8 mouse cellular contexts compared by ENCODE assay signal in the genomic region with DNA sequence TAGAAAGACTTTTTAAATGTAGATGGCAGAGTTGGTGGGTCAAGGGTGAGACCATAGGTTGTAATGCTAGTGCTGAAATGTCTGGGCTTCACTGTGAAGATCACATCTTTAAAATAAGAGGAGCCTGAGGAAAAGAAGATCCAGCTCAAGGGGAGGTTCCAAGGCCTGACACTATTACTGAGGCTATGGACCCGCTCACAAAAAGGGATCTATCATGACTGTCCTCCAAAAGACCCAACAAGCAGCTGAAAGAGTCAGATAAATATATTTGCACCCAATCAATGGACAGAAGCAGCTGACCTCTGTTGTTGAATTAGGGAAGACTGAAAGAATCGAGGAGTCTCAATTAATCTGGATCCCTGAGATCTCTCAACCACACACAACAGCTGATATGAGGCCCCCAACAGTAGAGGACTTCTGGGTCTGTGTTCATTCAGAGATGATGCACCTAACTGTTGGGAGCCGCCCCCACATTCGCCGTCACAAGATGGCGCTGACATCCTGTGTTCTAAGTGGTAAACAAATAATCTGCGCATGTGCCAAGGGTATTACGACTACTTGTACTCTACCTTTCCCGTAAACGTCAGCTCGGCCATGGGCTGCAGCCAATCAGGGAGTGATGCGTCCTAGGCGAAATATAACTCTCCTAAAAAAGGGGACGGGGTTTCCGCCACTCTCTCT.
DNase-seq lines count a peak whose midpoint lies in the region; ATAC-seq and TF ChIP-seq lines count a peak whose summit lies in the region.
"Not testable (repeated sequence)": the region's sequence is repeated elsewhere in the genome, so short reads cannot be mapped to it uniquely, and the experiment has no call there.

No protein-coding gene starts in this region.

- DNase-seq in Muller cell, postnatal 12 days (ENCODE audit: inconsistent ontology term) = peak; percentile 25
- DNase-seq in cerebellum, postnatal 10 days = peak; percentile 44 to 46
- DNase-seq in forebrain, embryonic 14.5 days (ENCODE audit: low spot score) = peak; percentile 48
- DNase-seq in layer of hippocampus, adult 11-12 months (ENCODE audit: low spot score) = peak; percentile 7
- DNase-seq in liver, embryonic 13.5 days = not testable (repeated sequence)
- DNase-seq in naive thymus-derived CD4-positive, alpha-beta T cell, adult 2 months (ENCODE audit: low read depth) = peak; percentile 56
- peak; percentile 2 for DNase-seq in thymus, adult 2 months

- H3K9ac ChIP-seq in forebrain, embryonic 14.5 days (ENCODE audit: low read length); hindbrain, embryonic 13.5 days; liver, embryonic 13.5 days: not testable (repeated sequence)

- not testable (repeated sequence) for H3K4me2 ChIP-seq in forebrain, embryonic 14.5 days (ENCODE audit: low read length)
- H3K4me2 ChIP-seq in hindbrain, embryonic 13.5 days = peak overlapping the region; percentile 25
- H3K4me2 ChIP-seq in liver, embryonic 13.5 days = peak overlapping the region; percentile 15; the same call in 1 of the 2 replicates

- TF ChIP-seq CTCF in thymus, adult 2 months (IDR thresholded peaks at IDR 0.05; ENCODE audit: borderline replicate concordance, control insufficient read depth, extremely low read depth, insufficient read depth, low read length, poor library complexity) = not testable (repeated sequence)

- TF ChIP-seq POLR2A in thymus, adult 2 months (IDR thresholded peaks at IDR 0.05; ENCODE audit: control insufficient read depth, extremely low read depth, insufficient read depth, low read length, poor library complexity) = not testable (repeated sequence)

- not testable (repeated sequence) for H3K27ac ChIP-seq in forebrain, embryonic 14.5 days (ENCODE audit: low read depth, low read length); hindbrain, embryonic 13.5 days; liver, embryonic 13.5 days; thymus, adult 2 months (ENCODE audit: control insufficient read depth, insufficient read depth, low read length)

- not testable (repeated sequence) for H3K27me3 ChIP-seq in forebrain, embryonic 14.5 days (replicated peaks; ENCODE audit: control insufficient read depth, insufficient read depth, low read length); hindbrain, embryonic 13.5 days; liver, embryonic 13.5 days; thymus, adult 2 months (ENCODE audit: control insufficient read depth, insufficient read depth, low read length)

- H3K9me3 ChIP-seq in forebrain, embryonic 14.5 days (replicated peaks; ENCODE audit: control insufficient read depth, low read length); hindbrain, embryonic 13.5 days; liver, embryonic 13.5 days (replicated peaks): not testable (repeated sequence)

- H3K4me1 ChIP-seq in forebrain, embryonic 14.5 days (ENCODE audit: control insufficient read depth, insufficient read depth, low read length); hindbrain, embryonic 13.5 days (replicated peaks); liver, embryonic 13.5 days (replicated peaks); thymus, adult 2 months (replicated peaks; ENCODE audit: control insufficient read depth, insufficient read depth, low read length): not testable (repeated sequence)

- 33% methylated on average over 6 of the region's 15 CpGs for WGBS in forebrain, embryonic 14.5 days
- 34% methylated on average over 8 of the region's 15 CpGs for WGBS in hindbrain, embryonic 13.5 days
- 26% methylated on average over 7 of the region's 15 CpGs for WGBS in liver, embryonic 13.5 days (ENCODE audit: insufficient replicate concordance)
- 35% methylated on average over 8 of the region's 15 CpGs for WGBS in thymus, adult 2 months

- H3K4me3 ChIP-seq in forebrain, embryonic 14.5 days (ENCODE audit: low read depth, low read length); liver, embryonic 13.5 days (replicated peaks); thymus, adult 2 months (ENCODE audit: control insufficient read depth, insufficient read depth, low read length): not testable (repeated sequence)
- 0 out of 2 replicates have a peak overlapping the region, but pooled peaks have one; percentile 9 for H3K4me3 ChIP-seq in hindbrain, embryonic 13.5 days

- peak; percentile 93 for ATAC-seq in forebrain, embryonic 14.5 days
- ATAC-seq in hindbrain, embryonic 13.5 days (ENCODE audit: low FRiP score) = peak; percentile 93
- ATAC-seq in liver, embryonic 13.5 days (ENCODE audit: low read depth) = peak; percentile 51

- not testable (repeated sequence) for H3K36me3 ChIP-seq in forebrain, embryonic 14.5 days (ENCODE audit: control insufficient read depth, insufficient read depth, low read length); hindbrain, embryonic 13.5 days; liver, embryonic 13.5 days; thymus, adult 2 months (ENCODE audit: control insufficient read depth, insufficient read depth, low read length)
